Mouse (Mus musculus) liver, adult 2 months (tissue): ENCODE measurements at regions not wholly inside any gene's neighbourhood (a gene's known extent, or its start where the extent isn't known, plus 50 kb on each side); places are given as distances from the start of the nearest gene placed in this dataset.

Experiments used
- CTCF ChIP-seq: fragments of 200-500 bp; IDR thresholded peaks from 2 replicates; pipeline ENCODE4 v1.5.1; 2011; ENCODE audit warnings: low read depth, low read length, control low read depth
- POLR2A ChIP-seq: fragments of 200-500 bp; IDR thresholded peaks from 2 replicates; pipeline ENCODE4 v1.6.1; 2011; ENCODE audit warnings: low read length, control low read depth; ENCODE audit not compliant: insufficient read depth; ENCODE audit errors: extremely low read depth

DNA sequence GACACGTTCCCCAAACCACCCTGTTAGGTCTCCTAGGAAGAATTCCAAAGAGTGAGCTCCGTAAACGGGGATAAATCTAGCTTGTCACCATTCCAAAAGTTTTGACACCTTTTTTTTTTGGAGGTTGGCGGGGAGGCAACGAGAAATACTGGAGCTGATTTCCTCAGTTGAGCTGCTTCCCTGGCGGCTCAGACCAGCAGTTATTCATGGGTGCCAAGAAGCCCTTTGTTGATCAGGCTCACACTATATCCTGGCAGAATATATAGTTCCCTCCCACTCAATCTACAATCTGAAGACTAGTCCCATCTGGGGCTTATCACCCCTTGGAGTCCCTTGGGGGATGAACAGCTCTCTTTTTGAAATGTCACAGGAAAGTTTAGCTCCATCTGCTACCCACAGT, 77.5 kb upstream of the Tiam2 start:
- TF ChIP-seq POLR2A (no peak), CTCF (no peak)
